Mouse (Mus musculus) spleen, postnatal 0 days (tissue): ENCODE results near the gene Tomm6. TPM values are rescaled to one million over a fixed set of nuclear protein-coding genes. Genes with fewer than 3 reads are reported as not detected.

Source experiments
- polyA plus RNA-seq: library from polyadenylated mRNA; unstranded; fragments of >200 nt; fragmentation: Nextera tagmentation; extraction: Ambion mirVana; gene quantifications from 2 replicates; pipeline ENCODE4 v1.2.1, GENCODE M21; 2015

Tomm6 gene
- polyA plus RNA-seq, result 310 and 337 TPM in 2 replicates

DNA sequence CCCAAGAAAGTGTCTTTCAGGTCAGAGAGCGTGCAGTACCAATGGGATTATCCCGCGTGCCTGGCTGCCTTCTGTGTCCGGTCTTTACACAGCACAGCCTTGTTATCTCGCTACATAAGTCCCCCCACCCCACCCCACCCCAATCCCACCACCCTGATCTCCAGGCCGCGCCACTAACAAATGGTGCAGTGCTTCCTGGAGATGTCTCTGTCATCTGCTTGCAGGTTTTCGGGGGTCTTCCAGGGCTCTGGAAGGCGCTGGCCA is at the start of gene Tomm6:
TSS of gene Tomm6 (minus strand) at position 43 of the 264 bp plus-strand sequence.

DNA sequence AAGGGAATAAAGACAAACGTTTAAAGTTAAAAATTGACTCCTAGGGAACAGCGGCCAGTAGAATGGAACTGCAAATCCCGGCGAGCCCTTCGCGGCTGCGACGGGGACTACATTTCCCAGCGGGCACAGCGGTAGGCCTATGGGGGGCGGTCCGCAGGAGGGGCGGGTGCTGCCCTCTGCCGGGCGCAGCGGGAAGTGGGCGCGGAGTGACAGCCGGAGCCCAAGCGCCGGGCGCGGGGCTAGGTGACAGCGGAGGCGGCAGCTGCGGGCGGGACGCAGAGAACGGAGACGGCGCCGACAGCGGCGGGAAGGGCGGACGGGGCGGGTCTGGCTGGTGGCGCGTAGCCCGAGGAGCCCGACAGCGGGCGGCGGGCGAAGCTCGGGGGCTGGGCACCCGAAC is 48.7 kb upstream of the Tomm6 start, which contains the start of gene Tfeb:
TSS of gene Tfeb (plus strand) at position 175 of the 400 bp plus-strand sequence.

DNA sequence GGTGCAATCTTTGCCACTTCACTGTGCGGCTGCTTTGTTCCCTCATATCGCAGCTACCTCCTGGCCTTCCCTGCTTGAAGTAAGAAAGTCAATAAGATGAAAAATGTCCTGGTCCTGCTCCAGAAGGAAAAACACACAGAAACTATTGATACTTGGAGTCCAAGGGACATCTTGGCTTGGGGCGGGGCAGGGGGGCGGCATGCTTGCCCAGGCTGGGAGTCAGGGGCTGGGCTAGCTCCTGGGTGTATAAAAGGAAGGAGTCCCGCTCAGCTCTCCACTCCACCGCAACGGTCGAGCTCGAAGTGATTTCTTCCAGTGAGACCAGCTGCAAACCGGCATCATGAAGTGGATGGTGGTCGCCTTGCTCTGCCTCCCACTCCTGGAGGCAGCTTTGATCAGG is 38.4 kb upstream of the Tomm6 start, which contains the start of gene Pgc:
TSS of gene Pgc (plus strand) at position 277 of the 400 bp plus-strand sequence.

DNA sequence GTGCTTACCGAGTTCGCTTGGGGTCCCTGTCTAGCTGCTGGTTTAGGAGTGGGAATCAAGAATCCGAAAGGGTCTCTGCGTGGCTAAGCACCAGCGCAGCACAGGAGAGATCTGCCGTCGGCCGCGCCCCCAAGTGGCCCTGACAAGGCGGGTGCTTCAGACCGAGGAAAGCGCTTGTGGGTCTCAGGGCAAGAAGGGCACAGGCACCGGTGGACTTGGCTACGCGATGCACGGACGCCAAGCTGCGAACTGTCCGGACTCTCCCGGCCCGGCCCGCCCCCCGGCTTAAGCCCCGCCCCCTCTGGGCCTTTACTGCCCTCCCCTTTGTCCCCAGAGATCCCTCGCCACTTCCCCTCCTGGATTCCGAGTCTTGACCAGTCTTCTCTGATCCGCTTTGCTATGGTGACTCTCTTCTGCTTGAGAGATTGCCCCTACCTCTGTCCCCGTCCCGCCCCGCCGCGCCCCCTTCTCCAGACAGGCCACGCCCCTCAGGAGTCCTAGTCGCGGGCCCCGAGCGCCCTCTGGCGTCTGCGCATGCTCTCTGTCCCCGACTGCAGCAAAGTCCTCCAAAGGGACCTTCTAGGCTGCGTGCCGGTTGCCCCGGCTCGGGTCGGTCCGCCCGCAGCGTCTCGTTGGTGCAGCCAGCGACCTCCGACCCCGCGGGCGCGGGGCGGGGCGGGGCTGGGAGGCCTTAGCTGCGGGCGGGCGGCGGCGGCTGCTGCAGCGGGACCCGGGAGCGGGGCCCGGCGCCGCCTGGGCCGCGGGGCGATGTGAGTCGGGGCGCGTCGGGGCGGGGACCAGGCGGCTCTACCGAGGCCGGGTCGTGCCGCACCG is 6.5 kb upstream of the Tomm6 start, which contains the start of gene Prickle4:
TSS of gene Prickle4 (minus strand) at position 234 of the 834 bp plus-strand sequence.

DNA sequence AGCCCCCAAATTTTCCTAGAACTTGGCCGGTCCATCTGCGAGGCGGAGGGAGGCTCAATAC is 6.1 kb upstream of the Tomm6 start, which contains the start of gene Gm21981:
TSS of gene Gm21981 (minus strand) at position 14 of the 61 bp plus-strand sequence.

DNA sequence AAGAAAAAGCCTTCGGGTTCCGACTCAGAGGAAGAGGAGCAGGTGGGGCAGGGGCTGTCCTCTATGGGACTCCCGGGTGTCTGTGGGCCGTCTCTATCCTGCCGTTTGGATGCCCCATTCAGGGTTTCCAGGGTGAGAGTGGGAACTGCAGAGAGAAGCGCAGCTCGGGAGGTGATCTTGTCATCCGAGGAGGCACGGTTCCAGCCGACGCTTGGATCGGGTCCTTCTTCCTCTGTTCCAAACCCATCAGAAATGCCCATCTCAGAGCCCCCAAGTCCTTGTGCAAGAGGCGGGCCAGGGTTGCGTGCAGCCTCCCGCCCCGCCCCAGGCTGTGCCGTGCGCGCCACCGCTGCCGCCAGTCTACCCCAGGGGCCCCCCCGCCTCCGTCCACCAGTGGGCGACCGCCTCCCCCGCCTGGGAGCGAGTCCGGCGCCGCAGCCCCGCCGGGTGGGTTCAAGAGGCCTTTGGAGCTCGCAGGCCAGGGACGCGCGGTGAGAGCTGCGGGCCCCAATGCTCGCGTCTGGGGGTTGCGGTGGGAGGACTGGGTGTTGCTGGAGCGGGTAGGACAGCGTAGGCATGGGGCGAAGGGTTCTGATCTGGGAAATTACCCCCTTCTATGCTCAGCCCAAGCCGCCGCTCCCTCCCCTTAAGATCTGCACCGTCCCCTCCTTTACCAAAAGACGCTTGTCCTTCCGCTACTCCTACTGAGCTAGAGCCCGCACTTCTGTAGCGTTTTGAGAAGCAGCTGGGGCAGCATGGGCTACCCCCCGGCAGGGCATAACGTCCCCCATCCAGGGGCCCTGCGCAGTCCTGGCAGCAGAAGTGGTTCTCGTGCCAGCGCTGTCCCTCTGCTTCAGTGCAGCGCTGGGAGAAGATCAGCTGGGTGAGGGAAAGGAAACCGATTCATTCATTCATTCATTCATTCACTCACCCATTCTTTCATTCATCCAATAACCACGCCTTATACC is 706 bp upstream of the Tomm6 start, which contains the start of gene Frs3:
TSS of gene Frs3 (plus strand) at position 423 of the 968 bp plus-strand sequence.

Other genes with a start within 250 kb of the Tomm6 start
- gene Taf8, start 186.1 kb downstream of the Tomm6 start, polyA plus RNA-seq, result 17.2 TPM in 2 replicates
- gene Ccnd3, start 183.3 kb downstream of the Tomm6 start, polyA plus RNA-seq, result 434 and 462 TPM in 2 replicates
- 14.0 and 15.8 TPM in 2 replicates for gene Bysl, start 76.9 kb downstream of the Tomm6 start, polyA plus RNA-seq
- 26.4 and 29.3 TPM in 2 replicates for gene Med20, start 76.8 kb downstream of the Tomm6 start, polyA plus RNA-seq
- 1.8 and 2.0 TPM in 2 replicates for gene Gm20517, start 76.8 kb downstream of the Tomm6 start, polyA plus RNA-seq
- gene Usp49, start 57.7 kb downstream of the Tomm6 start, polyA plus RNA-seq, result 5.6 and 5.7 TPM in 2 replicates
- gene Frs3, start 644 bp upstream of the Tomm6 start, polyA plus RNA-seq, result 0.69 and 1.3 TPM in 2 replicates
- gene Gm21981, start 6.1 kb upstream of the Tomm6 start, polyA plus RNA-seq, result 0.10 TPM in 1 of 2 replicates, not detected in the other
- 0.46 TPM in 1 of 2 replicates, not detected in the other for gene Prickle4, start 6.3 kb upstream of the Tomm6 start, polyA plus RNA-seq
- gene Pgc, start 38.5 kb upstream of the Tomm6 start, polyA plus RNA-seq, result 0.14 and 0.24 TPM in 2 replicates
- gene Tfeb, start 48.6 kb upstream of the Tomm6 start, polyA plus RNA-seq, result 8.1 and 12.8 TPM in 2 replicates
- 2.0 and 2.8 TPM in 2 replicates for gene Mdfi, start 146.3 kb upstream of the Tomm6 start, polyA plus RNA-seq
- 1.9 and 2.6 TPM in 2 replicates for gene Foxp4, start 236.3 kb upstream of the Tomm6 start, polyA plus RNA-seq